Mouse (Mus musculus): ENCODE data around the gene Pklr.
A peak's percentile ranks its signal among the peaks of the same experiment; 100 is the strongest.

Pklr gene

DNA sequence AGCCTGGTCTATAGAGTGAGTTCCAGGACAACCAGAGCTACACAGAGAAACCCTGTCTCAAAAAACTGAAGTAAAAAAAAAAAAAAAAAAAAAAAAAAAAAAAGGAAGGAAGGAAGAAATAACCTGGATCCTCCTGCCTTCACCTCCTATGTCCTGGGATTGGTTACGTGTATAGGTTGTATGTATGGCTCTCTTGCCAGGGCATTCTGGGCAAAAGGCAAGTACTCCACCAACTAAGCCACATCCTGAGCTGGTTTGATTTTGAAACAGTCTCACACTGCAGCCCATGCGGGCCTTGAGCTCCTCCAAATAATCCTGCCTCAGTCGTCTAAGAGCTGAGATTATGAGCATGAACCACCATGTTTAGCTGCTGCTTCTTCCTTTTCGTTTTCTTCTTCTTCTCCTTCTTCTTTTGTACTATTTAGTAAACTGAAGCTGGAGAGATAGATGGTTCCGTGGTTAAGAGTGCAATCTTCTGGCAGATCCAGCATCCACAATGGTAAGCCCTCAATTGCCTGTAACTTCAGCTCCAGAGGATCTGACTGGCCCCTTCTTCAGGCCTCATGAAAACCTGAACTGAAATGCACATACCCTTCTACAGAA is 27.8 kb downstream of the Pklr start:
- DNase-seq (ENCODE audit: low spot score), result no peak

DNA sequence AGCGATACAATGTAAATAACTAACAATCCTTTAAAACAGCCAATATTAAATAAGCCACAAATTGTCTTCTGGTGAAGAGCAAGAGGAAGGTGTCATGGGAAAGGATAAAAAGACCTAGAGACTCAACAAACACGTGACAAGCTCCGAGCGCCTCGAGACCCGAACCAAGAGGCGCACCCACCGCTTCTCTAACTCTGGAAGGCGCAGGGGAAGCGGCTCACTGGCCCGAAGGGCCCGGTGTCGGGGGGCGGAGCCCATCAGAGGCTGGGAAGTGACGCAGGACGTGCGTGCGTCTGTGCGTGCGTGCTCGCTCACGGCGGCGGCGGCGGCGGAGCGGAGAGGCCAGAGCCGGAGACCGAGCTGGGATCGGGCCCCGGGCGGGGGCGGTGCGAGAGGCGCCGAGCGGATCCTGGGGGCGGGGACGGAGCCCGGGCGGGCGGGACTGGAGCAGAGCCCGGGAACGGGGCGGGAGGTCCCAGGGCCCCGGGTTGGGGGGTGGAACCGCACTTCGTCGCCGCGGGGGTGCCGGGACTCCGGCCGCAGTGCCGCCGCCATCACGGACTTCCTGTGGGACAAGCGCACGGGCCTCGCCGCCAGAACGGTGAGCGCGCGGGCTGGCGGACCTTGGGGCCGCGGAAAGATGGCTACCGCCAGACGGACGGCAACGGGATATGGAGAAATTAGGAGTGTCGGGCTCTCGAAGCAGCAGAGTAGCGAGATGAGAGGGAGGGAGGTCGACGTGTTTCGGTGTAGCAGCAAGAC is 28.7 kb downstream of the Pklr start, which contains the start of gene Clk2:
TSS of gene Clk2 (plus strand) at position 290 of the 762 bp plus-strand sequence.
- DNase-seq (ENCODE audit: low spot score), result peak; percentile 95

DNA sequence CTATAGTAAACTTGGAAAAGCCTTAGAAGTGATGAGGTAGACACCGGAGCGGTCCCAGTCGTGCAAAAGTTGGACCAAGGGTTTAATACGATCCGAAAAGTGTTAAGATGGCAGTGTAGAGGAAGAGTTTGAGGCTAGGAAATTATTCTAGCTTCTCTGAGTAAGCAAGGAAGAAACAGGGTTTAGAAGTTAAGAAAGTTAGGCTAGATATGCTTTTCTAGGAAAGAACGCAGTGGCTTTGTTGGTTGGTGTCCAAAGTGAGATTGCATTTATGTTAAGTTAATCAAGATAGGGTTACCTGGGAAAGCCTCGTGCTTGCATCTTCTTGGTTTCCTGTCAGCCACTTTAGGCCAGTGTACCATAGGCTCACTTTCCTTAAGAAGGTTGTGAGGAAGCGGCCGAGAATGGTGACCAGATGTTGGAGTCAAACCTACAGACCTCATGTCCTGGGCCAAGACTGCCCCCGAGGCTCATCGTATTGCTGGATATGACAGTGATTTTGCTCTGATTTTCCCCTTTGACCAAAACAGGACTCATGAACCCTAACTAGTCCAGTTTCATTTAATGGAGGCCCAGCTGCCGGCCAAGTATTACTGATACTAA is 29.4 kb downstream of the Pklr start:
- no peak for DNase-seq (ENCODE audit: low spot score)

DNA sequence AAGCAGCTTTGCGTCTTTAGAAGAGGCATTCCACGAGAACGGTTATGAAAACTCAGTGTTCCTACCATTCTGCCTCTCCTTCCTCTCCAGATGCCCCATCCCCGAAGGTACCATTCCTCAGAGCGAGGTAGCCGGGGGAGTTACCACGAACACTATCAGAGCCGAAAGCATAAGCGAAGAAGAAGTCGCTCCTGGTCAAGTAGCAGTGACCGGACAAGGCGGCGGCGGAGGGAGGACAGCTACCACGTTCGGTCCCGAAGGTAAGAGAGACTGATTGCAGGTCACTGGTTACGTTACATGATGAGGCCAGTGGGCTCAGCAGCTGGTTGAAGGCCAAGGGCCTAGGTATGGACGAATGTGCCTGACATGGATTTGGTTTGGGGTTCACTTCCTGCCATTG is 31.0 kb downstream of the Pklr start:
- no peak for DNase-seq (ENCODE audit: low spot score)

DNA sequence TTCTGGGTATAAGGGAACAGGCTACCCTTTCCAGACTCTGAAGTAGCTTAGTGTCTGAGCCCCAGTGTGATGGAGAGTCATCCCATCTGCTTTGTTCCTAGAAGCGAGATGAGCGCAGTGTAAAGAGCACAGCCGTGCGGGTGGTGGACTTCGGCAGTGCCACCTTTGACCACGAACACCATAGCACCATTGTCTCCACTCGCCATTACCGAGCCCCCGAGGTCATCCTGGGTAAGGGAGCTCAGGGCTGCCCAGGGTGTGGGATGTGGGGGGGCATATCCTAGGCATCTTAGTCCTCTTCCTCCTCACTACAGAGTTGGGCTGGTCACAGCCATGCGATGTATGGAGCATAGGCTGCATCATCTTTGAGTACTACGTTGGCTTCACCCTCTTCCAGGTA is 38.9 kb downstream of the Pklr start:
- no peak for DNase-seq (ENCODE audit: low spot score)

DNA sequence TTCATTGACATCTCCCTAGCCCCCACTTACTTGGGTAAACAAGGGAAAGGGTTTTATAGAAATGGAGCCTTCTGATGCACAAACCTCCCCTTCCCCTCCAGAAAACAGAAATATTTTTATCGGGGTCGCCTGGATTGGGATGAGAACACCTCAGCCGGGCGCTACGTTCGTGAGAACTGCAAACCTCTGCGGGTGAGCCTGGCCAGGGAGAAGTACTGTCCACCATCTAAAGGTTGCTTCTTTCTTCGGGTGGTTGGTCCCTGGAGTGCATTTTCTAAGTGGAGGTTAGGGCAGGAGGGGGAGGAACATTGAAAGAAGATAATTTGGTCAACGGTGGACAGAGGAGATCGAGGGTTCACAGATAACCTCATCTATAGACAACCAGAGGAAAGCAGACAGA is 39.6 kb downstream of the Pklr start:
- no peak for DNase-seq (ENCODE audit: low spot score)

DNA sequence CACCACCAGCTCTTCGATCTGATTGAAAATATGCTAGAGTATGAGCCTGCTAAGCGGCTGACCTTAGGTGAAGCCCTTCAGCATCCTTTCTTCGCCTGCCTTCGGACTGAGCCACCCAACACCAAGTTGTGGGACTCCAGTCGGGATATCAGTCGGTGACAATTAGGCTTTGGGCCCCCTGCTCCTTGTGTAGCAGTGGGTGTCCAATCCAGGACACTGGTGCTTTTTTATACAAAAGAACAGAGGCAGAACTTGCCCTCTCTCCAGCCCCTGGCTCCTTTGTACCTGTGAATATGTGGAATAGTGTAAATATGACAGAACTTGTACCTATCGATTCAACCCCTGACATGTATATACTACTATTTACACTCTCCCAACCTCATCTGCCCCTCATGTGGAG is 40.5 kb downstream of the Pklr start:
- no peak for DNase-seq (ENCODE audit: low spot score)

DNA sequence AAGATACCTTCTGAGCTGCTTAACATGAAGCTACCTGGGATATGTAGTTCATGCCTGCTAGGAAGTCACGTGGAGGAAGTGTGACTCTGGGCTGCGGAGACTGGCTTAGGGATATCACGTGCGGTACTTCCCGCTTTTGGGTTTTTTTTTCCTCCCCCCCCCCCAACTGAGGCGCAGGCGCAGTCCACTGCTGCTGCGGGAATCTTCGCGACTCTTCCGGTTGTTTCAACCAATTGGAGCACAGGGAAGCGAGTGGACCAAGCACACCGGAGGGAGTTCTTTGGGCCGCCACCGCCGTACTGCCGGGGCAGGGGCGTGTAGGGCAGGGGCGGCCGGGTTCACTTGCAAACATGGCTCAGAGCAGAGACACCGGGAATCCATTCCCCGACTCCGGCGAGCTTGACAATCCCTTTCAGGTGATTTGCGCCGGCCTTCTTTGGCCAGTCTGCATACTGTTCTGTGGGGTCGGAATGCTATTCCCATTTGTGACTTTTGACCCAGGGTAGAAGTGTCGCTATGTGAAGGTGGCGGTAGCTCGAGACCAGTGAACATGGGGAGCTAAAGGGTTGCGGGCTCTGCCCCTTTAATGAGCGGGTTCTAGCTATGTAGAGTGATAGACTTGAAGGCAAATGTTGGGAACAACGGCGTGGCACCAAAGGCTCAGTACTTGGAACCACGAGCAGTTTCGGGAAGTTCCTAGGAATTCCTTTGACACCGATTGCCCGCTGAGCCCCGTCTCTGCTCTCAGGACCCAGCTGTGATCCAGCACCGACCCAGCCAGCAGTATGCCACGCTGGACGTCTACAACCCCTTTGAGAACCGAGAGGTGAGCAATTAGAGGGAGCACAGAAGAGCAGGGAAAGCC is 41.5 kb downstream of the Pklr start, which contains the start of gene Scamp3:
TSS of gene Scamp3 (plus strand) at position 232 of the 865 bp plus-strand sequence.
- DNase-seq (ENCODE audit: low spot score), result peak; percentile 82

DNA sequence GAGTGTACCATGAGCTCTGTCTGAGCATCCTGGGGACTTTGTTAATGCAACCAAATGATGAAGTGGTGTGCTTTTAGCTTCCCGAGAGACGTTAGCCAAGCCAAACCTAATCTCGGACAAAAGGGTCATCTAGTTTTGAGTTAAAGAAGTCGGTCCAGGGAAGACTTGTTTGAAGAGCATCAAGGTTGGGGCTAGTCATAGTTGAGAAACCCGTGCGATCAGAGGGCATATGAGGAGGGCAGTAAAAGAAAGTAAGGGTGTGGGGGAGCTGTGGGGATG is 42.1 kb downstream of the Pklr start:
- no peak for DNase-seq (ENCODE audit: low spot score)

DNA sequence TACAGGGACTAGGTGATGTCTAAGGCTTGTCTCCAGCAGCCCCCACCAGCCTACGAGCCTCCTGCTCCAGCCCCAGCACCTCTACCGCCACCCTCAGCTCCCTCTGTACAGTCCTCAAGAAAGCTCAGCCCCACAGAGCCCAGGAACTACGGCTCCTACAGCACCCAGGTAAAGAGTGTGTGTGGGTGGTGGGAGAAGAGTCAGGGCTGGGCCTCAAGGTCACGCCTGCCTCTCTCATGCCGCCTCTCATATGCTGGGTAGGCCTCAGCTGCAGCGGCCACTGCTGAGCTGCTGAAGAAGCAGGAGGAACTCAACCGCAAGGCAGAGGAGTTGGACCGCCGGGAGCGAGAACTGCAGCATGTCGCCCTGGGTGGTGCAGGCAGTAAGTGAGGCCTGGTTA is 43.1 kb downstream of the Pklr start:
- DNase-seq (ENCODE audit: low spot score), result no peak

DNA sequence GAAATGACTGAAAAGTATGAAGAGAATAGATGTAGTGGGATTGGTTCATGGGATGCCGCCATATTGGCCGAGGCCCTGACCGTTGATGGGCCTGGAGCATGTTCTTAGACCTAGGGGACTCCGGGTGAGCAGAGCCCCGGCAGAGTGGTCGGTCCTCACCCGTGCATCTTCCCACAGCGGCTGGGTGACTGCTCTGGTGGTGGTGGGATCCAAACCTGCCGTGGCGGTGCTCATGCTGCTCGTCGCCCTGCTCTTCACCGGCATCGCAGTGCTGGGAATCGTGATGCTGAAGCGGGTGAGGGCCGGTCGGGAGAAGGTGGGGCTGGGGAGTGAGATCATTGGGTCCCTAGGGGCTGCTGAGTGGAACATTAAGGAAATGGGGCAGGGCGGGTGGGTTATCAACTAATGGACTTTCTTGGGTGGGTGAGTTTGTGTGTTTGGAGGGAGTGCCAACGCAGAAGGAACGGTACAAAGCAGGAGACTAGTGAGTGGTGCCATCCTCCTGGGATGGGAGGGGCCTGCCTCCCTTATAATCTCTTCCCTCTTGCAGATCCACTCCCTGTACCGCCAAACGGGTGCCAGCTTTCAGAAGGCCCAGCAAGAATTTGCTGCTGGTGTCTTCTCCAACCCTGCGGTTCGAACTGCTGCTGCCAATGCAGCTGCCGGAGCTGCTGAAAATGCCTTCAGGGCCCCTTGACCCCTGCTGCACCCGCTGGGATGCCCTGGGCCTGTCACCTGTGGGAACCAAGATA is 46.0 kb downstream of the Pklr start:
- DNase-seq (ENCODE audit: low spot score), result no peak

DNA sequence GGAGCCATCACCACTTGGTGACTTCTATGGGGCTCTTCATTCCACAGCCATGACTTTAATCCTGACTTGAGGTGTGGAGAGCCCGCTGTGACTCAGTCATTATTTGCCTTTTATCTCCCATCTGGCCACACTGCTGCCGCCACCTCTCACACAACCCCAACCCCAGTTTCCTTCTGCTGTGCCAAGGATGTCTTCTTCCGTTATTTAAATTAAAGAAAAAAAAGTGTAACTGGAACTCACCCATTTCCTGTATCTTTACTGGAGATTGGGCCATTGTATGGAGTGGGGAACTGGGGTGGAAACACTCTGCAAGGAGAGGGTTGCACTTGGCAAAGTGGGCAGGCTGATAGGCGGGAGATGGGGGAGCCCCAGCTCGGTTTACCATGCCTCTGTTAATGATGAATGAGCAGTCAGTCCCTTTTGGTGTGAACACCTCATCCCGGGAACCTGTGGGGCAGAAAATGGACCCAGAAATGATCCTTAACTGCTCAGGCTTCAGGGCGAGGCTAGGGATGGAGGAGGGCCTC is 46.7 kb downstream of the Pklr start:
- DNase-seq (ENCODE audit: low spot score), result no peak

DNA sequence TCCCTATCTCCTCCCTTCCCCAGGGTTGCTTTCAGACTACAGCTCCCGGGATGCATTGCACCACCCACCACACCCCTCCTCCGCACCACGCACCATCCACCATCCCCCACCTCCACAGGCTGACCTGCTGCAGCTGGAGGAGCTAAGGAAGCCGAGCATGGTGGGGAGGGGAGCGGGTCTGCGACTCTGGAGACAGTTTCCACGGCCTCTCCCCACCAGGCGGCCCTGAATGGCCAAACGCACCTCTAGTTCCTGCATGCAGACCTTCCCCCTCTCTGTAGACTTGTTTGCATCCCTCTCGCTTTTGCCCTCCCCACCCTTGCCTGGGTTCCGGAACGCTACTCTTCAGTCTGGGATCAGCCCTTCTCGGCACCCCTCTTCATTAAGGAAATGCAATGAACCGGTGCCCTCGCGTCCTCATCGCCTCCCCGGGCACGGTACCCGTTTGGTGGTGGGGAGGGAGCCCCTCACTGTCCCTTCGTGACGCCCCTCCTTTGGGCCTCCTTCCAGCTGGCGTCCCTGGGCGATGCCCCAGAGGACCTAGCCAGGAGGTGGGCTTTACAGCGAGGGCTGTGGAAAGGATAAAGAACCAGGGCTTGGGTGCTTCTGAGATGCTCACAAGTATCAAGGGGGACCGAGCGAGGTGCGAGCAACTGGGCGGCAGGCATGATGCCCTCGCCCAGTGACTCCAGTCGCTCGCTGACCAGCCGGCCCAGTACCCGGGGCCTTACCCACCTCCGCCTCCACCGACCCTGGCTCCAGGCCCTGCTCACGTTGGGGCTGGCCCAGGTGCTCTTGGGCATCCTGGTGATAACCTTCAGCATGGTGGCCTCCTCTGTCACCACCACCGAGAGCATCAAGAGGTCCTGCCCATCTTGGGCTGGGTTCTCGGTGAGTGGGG is 47.4 kb downstream of the Pklr start, which contains the start of gene Fam189b:
TSS of gene Fam189b (plus strand) at position 86 of the 901 bp plus-strand sequence.
- peak; percentile 86 for DNase-seq (ENCODE audit: low spot score)

DNA sequence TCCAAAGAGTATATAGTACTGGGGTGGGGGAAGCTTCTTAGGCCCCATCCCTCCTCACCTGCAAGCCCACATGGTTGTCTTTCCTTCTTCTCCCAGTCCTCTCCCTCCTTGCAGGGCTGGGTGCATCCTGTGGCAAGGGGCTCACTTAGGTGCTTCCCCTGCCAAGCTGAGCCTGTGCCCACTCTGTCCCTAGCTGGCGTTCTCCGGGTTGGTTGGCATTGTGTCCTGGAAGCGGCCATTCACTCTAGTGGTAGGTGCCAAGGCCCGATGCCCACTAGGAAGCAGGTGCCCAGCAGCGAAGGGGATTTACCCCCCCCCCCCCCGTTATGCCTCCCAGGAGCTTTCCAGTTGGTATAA is 48.0 kb downstream of the Pklr start:
- DNase-seq (ENCODE audit: low spot score), result no peak

DNA sequence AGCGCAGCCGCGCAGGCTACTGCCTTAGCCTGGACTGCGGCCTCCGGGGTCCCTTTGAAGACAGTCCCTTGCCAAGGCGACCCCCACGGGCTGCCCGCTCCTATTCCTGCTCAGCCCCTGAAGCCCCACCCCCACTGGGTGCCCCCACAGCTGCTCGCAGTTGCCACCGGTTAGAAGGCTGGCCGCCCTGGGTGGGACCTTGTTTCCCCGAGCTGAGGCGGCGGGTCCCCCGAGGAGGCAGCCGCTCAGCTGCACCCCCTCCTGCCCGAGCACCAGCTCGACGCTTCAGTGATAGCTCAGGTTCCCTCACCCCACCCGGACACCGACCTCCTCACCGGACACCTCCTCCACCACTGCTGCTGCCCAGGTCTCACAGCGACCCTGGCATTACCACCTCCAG is 51.3 kb downstream of the Pklr start:
- DNase-seq (ENCODE audit: low spot score), result no peak

DNA sequence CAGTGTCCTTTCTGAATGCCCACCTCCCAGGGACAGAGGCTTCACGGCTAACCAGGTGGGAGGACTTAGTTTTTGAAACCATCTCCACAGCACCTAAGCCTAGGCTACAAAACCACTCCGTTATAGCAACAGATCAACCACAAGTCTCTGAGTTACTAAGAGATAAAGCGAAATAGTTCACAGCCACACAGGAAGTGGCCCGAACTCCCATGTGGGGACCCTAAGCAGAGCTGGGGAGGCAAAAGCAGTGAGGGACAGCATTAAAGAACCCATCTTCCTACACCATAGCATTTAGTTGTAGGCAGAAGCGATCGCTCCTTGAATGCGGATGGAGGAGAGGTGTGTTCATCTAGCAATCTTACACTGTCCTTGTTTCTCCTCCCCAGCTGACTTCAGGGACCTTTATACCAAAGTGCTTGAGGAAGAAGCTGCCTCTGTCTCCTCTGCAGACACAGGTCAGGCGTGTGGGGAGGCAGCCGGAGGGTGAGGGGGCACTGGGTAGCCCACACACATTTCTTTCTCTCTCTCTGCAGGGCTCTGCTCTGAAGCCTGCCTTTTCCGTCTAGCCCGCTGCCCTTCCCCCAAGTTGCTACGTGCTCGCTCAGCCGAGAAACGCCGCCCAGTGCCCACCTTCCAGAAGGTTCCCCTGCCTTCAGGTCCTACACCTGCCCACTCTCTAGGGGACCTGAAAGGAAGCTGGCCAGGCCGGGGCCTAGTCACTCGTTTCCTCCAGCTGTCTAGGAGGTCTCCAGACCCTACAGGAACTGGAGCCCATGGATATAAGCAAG is 51.9 kb downstream of the Pklr start:
- DNase-seq (ENCODE audit: low spot score), result no peak

DNA sequence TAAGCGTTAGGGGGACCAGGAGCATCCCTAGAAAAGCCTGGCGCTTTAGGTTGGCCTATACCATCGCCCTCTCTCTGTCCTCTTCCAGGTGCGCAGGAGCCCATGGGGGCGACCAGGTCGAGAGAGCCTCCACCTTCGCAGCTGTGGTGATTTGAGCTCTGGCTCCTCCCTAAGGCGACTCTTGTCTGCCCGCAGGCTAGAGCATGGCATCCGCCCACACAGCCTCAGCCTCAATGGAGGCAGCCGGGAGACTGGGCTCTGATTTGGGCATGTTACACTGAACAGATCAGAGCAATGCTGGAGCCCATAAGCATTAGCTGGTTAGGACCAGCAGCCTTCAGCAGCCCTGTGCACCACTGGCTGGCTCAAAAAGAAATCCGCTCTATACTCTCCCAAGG is 52.5 kb downstream of the Pklr start:
- no peak for DNase-seq (ENCODE audit: low spot score)

DNA sequence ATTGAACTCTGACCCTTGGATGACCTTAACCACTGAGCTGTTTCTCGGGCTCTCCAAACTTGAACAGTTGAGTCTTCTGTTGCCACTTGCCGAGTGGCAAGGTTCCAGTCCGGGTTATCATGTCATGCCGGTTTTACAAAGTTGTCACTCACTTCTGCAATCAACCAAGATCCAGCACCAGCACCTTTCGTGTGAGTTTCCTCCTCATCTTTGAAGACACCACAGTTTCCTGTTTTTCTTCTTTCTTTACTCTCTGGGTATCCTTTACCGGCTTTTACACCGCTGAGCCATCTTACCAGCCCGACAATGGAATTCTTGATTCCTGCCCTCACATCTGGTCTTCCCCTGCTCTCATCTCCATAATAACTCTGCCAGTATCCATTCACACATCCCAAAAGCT is 54.5 kb downstream of the Pklr start:
- no peak for DNase-seq (ENCODE audit: low spot score)

DNA sequence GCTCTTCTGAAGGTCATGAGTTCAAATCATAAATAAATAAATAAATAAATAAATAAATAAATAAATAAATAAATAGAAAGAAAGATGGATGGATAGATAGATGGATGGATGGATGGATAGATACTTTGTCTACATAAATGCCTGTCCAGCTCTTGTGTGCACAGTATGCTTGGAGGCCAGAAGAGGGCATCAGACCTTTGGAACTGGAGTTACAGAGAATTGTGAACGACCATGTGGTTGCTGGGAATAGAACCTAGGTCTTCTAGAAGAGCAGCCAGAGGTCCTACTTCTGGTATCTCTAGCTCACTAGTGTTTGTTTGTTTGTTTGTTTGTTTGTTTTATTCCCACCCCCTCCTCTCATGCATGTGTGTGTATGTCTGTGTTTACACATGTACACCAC is 57.4 kb downstream of the Pklr start:
- no peak for DNase-seq (ENCODE audit: low spot score)

DNA sequence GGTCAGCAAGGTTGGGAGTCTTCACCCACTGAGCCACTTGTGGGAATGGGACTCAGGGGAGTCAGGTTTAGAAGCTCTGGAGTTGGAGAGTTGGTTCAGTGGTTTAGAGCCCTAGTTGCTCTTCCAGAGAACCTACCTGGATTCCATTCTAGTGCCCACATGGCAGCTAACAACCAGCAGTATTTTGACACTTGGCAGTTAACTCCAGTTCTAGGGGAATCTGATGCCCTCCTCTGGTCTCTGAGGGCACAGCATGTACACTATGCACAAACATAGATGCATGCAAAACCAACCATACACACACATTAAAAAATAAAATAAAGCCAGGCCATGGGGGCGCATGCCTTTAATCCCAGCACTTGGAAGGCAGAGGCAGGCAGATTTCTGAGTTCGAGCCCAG is 57.9 kb downstream of the Pklr start:
- DNase-seq (ENCODE audit: low spot score), result no peak

Measured in ovary, postnatal 36 days (tissue).